Mouse (Mus musculus) kidney, postnatal 36 days (tissue): ENCODE measurements around the gene Kiz.

ENCODE experiments used
- DNase-seq, 2 experiments: peaks; one replicate each; pipeline ENCODE4 v3.0.0; 2021 to 2022; ENCODE audit warnings: mixed read lengths in 2 of 2

Kiz gene

DNA sequence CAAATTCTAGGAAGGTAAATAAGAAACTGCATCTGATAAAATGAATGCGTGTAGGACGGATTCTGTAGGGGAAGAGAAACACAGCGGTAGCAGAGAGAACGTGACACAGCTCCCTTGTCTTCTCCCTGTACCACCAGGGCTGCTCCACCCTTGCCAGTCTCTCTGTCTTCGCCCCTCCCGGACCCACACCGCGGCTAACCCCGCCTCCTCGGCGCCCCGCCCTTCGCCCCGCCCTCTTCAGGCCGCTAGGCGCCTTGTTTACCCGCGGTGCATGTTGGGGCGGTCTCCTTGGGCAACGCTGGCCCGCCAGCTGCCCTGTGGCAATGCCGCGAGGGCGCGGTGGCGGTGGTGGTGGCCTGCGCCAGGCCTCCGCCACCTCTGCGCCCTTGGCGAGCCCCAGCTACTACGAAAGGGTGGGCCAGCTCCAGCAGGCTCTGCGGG, at the start of gene Kiz:
Gene Kiz, plus strand, starts transcription at position 266 of the 441 bp plus-strand sequence.
- DNase-seq = peak; percentile 94 to 97

DNA sequence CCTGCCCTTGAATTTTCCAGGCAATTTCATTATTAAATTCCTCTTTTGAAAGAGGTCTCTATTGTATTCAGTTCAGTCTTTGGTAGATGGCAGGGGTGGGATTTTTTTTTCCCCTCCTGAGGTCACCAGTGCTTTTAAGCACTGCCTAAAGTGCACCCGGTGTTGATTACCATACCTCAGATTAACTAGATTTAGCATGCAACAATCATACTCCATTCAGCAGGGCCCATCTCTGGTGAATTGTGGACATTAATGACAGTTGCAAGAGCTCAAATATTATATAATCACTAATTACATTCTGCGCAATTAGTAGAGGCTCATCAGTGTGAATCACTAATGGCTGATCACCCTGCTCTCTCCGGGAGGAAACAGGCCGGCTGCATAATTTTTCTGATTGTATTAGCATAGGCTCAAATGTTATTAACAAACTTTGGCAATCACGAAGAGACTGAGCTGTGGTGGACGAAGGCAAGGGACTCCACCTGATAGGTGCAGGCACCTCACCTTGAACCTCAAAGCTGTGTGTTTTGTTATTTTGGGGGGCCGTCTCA, 45.9 kb upstream of the Kiz start:
- no peak for DNase-seq

DNA sequence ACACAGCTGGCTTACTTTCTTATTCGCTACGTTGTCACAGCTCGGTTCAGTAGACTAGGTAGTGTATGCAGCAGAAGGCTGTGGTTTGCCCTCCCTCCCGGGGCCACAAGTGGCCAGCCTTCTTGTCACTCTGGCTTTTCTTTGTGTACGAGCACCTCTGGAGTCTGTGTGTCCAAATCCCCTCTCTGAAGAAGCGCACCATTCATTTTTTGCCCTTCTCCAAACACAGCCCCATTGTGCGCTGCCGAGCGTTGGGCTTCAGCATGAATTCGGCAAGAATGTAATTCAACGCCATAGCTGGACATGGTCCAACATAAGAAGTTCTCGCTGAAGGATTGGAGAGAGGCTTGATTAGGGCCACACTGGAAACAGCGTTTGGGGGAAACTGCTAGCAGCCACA, 45.0 kb upstream of the Kiz start:
- no peak for DNase-seq

DNA sequence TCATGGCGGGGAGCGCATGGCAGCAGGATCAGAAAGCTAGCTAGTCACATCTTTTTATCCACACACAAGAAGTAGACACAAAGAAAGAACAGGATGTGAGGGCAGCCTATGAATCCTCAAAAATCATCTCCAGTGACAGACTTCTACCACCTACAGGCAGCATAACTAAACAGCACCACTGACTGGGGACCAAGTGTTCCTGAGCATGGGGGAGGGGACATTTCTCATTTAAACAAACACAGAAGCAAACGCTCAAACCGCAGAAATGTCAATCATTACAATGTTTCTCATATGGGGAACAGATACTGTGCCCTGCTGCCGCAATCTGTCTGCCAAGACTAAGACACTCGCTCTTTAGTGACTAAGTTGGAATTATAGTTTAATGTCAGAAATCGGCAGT, 40.7 kb upstream of the Kiz start:
- no peak for DNase-seq

DNA sequence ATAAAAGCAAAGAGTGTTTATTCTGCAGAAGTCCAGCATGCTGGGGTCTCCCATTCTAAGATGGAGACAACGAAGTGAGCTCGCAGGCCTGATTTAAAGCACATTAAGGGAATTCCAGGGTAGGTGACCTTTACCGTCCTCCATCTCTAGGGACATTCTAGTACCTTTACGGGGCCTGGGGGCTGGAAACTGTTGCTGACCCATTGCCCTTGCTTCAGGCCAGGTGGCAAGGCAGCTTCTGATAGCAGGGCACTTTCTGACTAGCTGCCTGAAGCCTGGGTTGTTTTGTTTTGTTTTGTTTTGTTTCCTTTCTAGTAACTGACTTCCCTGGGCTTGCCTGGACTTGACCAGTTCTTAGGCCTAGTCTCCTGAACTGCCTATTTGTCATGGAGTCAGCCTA, 36.6 kb upstream of the Kiz start:
- no peak for DNase-seq

DNA sequence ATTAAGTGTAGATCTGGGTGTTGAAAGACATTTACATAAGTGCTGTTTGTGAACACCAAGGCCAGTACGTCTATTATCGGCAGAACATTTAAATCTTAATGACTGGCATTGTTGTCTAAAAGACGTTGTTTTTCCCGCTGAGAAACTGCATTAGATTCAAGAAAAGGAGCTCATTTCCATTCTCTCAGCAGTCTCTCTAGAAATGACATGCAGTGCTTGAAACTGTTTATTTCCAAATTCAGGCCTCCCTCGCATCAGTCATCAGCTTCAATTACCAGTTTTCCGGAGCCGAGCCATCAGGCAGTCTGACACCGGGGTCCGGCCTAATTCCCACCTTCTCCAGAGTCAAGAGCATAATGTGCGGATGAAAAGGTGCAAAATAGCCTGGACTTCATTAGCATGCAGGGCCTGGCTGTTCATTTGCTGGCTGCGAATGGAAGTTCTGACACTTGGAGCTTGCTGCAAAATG, 32.1 kb upstream of the Kiz start:
- DNase-seq = no peak

DNA sequence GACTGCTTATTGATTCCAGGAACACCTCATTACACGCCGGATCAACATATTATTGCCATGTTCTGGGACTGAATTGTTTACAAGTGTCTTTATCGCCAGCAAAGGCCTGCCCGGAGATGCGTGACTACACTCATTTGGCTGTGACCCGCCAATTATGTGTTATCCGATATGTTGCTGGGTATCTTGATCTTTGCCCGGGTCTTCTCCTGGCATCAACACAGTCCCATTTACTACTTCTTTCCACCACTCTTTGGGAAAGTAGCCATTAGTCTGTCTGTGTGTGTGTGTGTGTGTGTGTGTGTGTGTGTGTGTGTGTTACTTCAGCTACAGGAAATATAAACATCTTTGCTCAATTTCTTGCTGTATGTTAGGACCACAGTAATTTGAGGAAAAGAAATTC, 31.6 kb upstream of the Kiz start:
- no peak for DNase-seq

DNA sequence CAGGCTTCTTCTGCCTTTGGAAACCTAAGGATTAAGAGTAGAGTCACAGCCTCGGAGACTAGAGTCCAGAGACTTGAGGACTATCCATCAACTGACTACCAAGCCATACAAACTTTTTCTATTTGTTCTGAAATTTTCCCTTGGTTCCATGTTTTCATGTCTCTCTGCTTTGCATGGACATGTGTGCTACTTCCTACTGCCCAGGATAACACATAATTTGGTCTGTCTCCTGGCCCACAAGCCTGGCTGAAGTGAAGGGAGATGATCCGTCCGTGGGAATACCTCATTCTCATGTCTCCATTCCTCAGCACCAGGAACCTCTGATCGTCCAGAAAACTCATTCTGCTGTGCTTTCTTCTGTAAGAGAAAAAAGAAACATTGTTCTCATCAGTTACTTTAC, 27.7 kb upstream of the Kiz start:
- no peak for DNase-seq

DNA sequence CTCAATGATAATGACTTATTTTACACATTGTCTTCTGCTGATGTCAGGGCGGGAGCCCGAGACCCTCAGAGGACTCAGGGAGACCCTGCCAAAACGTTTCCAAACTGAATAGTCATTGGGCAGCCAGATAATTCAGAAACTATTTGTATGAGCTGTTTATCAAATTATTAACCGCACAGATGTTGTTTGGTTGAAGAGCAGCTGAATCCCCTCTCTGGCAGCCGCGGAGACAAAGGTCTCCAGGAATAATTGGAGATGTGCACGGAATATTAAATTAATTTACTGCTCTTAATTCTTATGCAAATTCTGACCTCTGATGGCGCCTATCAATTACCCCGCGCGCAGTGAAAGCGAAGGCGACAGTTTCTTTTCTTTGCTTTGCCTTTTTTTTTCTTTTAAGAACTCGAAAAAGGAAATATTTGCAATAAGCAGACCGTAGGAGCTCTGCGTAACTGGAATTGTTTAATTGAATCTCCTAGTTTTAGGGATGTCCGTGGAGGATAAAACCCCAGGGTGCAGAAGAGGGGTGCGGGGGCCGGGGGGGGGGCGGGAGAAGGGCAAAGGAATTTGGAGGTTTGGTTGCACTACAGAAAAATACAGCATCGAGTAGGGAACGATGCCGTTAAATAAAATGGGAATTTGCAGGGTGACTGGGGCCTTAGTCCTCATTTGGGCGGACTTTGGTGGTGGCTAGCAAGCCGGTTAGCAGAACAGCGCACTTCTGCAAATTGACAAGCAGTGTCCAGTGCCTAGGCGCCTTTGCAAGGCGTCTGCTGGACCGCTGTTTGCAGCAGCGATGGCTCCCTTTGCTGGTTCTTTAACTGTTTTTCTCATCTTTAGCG, 22.2 kb upstream of the Kiz start:
- DNase-seq = no peak

DNA sequence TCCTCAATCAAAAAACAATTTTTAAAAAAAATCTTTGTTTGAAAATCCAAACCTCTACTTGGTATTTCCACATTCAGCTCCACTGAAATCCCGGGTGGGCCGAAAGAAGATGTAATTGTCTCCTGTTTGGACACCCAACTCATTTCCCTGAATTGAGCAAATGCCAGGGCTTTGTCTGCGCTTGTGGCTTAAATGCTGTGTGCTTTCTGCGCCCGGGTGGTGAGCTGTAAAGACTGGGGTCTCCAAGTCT, 21.7 kb upstream of the Kiz start:
- DNase-seq = peak in 1 of 2 experiments; percentile 24

DNA sequence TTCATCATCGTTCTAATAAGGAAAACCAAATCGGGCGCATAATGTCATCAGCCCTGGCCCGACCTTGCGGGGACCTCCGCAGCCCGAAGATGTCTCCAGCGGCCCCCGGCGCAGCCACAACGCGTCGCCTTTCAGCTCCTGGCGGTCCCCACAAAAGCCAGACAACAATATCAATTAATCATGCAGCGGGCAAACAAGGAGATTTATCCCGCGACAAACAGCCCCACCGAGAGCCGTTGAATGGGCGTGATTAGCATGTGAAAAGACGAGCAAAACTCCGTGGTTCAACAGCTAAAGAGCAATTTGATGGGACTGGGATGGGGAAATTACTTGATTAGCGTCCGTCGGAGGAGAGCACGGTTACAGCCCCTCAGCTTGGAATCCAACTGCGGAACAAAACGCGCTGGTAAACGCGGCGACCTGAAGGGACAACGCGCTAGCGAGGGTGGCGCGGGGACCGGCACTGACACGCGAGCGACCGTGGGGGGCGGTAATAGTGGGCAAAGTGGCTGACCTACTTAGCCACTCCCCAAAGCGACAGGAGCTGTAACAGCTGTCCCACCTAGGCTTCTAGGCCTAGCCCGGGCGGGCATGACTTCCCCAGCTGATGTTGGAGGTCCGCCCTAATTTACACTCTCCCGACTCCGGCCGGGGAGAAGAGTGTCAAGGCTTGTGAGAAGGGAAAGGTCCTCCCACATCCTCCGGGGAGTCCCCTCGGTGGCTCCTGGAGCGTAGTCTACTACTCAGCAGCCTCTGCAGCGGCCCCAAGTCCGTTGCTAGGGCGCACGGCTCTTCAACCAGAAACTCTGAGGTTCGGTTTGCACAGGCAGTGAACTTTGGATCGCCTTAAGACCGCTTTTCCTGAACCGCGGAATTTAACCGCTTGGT, 21.1 kb upstream of the Kiz start:
- peak; percentile 42 to 62 for DNase-seq

DNA sequence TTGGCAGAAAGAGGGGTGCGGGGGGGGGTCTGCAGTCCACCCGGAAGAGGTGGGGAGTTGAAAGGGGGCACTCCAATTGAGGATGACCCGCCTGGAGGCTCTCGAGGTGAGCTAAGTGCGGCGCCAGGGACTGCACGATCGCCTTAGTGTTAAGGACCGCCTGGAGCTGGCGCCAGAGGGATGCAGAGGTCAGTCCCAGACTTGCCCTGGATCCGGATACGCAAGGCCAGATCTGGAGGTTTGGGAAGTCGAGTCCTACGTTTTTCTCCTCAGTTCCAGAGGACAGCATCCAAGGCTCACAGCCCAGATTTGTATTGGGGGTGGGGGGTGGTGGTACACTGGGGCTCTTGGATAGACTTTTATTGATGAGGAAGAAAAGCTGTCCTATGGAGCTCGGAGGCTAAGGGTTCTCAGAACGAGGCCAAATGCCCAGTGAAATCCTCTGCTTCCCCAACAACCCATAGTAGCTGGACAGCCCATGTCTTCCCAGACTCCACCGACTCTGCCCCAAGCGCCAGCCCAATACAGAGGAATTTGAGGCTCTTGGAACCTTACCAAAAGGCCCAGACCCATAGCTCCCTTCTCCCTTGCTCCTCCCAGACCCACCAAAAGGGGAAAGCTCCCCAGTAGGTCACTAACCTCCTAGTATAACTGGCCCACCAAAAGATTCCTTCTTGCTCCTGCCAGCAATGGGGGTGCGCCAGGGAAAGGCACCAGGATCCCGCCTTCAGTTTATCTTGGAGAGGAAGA, 20.2 kb upstream of the Kiz start:
- peak; percentile 10 to 47 for DNase-seq

DNA sequence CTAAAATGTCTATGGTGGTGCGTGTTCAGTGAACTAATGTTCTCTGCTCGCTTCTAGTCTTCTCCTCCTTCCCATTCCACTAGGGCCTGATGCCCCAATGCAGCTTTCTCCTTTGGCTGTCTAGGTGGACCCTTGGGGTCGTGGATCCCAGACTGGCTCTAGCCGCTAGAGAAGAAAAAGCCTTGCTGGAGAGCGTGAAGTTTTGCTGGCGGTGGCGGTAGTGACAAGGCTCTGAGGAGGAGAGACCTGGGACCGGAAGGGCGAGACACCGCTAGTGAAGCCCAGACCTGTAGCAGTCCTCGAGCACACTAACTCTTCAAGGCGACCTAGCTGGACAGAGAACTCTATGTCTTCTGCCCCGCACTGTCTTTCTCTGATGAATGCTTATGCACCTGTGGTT, 19.4 kb upstream of the Kiz start:
- no peak for DNase-seq

DNA sequence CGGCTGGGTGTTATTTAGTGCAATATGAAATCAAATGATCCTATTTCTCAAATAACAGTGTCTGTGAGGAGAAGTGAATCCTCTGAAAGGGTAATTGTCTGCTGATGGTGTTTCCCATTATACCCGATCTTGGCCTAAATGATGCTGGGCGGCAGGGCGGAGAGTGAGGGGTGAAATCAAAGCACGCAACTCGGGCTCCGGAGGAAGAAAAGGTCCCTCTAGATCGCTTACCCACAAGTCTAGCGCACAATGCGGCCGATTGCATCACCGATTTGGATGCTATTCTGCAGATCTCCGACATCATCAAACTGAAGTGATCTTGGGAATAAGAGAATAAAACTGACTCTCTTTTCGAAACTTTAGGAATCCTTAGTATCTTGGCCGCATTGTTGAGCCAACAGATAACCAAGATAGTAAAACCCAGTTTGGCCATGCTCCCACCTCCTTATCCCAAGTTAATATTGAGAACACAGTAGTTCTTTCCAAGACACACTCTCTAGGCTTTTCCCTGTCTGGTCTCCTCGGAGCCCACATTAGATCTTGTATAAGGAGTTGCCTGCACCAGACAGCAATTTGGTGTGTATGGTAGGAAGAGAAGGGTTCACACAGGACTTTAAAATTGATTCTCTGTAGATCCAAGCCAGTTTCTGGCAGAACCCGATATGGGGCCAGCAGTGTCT, 18.7 kb upstream of the Kiz start:
- DNase-seq = no peak

DNA sequence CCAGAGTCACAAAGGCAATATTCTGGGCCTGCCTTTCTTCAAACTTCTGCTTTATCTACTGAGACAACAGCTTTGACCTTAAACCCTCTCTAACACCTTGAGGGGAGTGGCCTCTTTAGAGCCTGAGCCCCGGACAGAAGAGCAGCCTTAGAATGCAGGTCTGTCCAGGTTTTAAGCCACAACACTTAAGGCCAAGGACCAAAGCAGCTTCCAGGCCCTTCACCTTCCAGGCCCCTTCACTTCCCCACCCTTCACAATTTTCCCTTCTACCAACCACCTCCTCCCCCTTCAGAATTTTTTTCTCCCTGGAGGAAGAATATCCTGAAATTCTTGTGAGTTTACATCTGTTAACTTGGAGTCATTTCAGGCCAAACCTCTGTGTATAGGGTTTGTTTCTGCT, 18.0 kb upstream of the Kiz start:
- no peak for DNase-seq

DNA sequence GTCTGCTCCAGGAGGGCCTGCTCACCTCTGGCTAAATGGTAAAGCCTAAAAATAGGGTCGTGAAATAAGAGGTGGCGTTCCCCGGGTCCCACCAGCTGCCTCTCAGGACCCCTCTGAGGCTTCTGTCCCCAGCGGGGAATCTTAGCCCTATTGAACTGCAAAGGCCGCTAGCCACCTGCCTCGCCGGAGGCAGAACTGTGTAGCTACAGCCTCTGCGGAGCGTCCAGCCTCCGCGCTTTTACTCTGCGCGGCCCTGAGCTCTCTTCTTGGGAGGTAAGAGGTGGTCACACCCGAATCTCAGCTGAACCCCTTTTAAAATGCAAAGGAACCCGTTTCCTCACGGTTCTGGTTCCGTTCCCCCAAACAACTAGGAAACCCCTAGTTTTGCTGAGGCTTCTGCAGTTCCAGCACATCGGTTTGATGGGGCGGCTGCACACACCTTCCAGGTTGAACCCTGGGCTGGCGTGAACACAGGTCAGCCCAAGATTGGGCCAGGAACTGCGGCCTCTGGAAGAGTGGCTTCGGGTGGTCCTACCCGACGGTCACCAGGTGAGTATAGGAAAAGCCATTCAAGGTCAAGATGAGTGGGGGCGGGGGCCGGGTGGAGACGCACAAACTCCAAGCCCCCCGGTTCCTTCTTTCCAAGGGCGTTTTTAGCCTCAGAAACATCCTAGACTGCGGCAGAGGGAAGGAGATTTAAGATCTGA, 16.9 kb upstream of the Kiz start:
- DNase-seq = no peak

DNA sequence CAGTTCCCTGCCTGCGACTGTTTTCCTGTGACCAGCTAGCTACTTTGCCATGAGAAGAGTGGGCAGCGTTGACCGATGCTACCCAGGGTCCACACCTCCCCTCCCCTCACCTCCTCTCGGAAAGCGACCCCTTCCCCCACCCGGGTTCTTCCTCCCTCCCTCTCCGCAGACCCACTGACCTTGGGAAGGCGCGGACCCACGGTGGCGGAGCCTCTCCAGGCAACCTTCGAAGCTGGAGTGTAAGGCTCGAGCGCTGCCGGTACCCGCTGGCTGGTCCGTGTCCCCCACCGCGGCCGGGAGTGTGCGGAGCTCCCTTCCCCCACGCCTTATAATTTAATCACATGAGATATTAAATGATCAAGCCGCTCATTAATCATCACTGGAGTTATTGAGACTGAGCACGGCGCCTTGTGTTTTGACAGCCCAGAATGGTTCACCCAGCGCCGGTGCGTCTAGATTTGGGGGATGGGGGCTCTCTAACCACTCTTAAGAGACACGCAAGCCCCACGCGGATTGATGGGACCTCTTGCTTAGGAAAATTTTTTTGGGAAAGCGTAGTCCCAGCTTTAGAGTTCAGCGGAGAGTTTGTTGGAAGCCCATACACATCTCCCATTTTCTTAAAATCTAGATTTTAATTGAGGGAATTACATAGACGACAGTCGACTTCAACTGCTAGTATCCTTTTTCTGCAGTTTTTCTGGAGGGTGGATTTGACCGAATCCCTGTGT, 16.2 kb upstream of the Kiz start:
- DNase-seq = no peak

DNA sequence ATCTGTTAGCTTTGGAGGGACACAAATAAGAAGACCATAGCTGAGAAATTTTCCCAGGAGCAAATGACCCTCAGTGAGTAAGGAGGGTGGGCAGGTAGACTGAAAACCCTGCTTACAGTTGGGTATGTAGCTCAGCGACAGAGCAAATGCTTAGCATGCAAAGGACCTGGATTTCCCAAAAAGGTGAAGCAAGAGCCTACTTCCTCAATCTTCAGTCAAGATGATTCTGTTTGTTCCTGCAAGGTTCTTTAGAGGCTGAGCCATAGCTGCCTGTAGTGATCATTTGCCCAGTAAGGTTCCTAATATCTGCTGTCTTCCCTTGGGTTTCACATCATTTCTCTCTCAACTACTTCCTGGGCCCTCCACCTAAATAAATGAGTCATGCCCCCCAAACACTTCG, 7.8 kb upstream of the Kiz start:
- DNase-seq = no peak

DNA sequence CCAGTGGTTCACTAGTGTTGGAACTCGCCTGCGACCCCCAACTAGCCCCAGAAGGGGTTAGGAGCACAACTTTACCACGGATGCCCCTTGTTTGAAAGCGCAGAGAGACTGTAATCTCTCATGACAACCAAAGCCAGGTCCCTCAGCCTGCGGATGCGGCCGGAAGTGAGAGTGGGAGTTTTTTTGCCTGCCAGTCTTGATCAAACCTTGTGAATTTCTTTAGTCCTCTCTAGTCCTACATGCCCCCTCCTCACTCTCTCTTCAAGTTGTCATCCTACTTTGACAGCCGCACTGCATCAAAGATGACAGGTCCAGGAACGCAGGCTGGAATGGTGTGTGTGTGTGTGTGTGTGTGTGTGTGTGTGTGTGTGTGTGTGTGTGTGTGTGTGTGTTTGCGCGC, 456 bp downstream of the Kiz start:
- peak; percentile 24 to 56 for DNase-seq

DNA sequence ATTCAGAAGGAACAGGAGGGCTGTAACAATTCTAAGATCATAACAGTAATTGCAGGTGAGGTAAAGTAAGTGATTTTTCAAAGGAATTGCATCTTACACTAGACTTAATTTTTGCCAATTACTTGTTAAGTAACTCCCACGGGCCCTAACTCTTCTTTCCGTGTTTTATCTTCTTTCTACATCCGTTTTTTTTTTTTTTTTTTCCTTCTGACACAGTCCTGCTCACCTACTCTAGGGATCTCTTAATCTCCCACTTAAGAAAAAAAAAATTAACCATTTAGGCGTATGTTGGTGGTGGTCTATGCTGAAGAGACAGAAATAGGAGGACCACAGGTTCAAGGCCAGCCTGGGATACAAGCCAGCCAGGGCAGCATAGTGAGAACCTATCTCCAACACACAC, 1.2 kb downstream of the Kiz start:
- DNase-seq = no peak

DNA sequence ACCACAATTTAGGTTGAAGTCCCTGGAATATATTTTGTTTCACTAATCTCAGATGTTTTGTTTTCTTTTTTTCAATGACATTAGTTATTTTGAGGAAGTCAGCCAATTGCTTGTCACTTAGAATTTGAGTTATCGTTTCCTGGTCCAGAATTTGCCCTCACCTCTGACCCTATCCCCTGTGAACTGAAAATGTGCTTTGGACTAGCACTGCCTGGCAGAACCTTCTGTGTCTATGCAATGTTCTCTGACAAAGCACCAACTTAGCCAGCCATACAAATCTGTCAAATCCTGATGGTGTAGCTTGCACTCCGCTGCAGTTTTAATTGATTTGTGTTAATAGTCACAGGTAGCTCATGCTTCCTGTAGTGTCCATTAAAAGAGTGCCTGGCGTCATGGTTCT, 10.1 kb downstream of the Kiz start:
- DNase-seq = peak; percentile 49
